Mouse (Mus musculus): ENCODE measurements around the gene Eps15. TPM values are rescaled to one million over a fixed set of nuclear protein-coding genes. Genes with fewer than 3 reads are reported as not detected.
A peak's percentile ranks its signal among the peaks of the same experiment; 100 is the strongest.

Eps15 gene
- polyA plus RNA-seq, 1 experiment from 2014 or later: 26.6 TPM

DNA sequence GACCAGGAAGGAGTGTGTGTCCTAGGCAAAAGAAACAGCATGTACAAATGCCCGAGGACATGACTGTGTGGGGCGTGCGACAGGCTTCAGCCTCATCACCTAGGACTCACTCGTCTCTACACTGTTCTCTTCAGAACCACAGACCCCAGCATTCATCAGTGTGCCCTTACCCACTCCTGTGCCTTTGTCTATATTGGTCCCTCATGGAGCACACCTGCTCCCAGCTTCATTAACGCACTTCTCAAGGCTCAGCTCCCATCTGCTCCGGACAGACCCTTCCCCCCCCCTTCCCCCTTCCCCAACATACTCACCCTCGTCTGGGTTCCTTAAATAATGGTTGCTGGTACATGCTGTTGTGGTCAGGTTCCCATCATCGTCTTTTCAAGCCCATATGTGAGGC is 125.3 kb downstream of the Eps15 start:
- ATAC-seq (replicated peaks; ENCODE audit: low FRiP score, low read depth): no peak
- Histone ChIP-seq H3K9ac (ENCODE audit: low read depth, low read length) (no peak overlapping the region), H3K4me1 (replicated peaks; ENCODE audit: insufficient read depth, low read length) (no peaks in the 10 kb centered on the region), H3K9me3 (replicated peaks; ENCODE audit: low read length) (no peaks in the 10 kb centered on the region), H3K4me3 (replicated peaks; ENCODE audit: low read depth, low read length) (no peak overlapping the region; the same call in 1 of the 2 replicates), H3K27ac (0 out of 2 replicates have a peak overlapping the region, but pooled peaks have one; percentile 11), H3K36me3 (ENCODE audit: insufficient read depth, low read length) (no peaks in the 10 kb centered on the region), H3K27me3 (ENCODE audit: insufficient read depth, low read length) (no peaks in the 10 kb centered on the region), H3K4me2 (ENCODE audit: low read length) (no peak overlapping the region)
- no peak for TF ChIP-seq CTCF (IDR thresholded peaks at IDR 0.05; ENCODE audit: low read depth)
- no peak for DNase-seq (ENCODE audit: low spot score)
- WGBS: 64% methylated on average over 8 of the region's 8 CpGs

DNA sequence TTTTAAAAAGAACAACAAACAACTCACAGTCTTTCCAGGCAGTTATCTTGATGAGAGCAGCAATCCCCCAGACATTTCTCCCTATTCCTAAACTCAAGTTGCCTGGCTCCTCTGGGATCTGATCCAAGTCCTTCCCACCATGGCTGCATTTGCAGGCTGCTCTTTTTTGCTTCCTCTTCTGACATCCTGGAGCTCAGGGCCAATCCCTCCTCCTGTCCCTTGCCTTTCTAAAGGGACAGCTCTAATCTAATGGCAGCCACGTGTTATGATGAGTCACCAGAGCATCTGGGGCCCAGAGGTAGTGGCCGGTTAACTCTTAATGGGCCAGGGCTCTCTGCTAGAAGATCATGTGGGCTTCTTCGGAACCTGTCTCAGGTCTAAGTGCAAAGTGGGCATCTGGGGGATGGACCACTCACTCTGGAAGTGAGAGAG is 126.0 kb downstream of the Eps15 start:
- H3K27ac ChIP-seq: no peak overlapping the region
- peak; percentile 81 for ATAC-seq (replicated peaks; ENCODE audit: low FRiP score, low read depth)
- no peaks in the 10 kb centered on the region for H3K4me1 ChIP-seq (replicated peaks; ENCODE audit: insufficient read depth, low read length)
- 6% methylated on average over 3 of the region's 3 CpGs for WGBS
- peak overlapping the region; percentile 63; the same call in 1 of the 2 replicates for H3K9ac ChIP-seq (ENCODE audit: low read depth, low read length)
- H3K4me3 ChIP-seq (replicated peaks; ENCODE audit: low read depth, low read length): peak overlapping the region; percentile 59
- no peaks in the 10 kb centered on the region for H3K27me3 ChIP-seq (ENCODE audit: insufficient read depth, low read length)
- H3K9me3 ChIP-seq (replicated peaks; ENCODE audit: low read length): no peaks in the 10 kb centered on the region
- peak; percentile 85 for DNase-seq (ENCODE audit: low spot score)
- TF ChIP-seq CTCF (IDR thresholded peaks at IDR 0.05; ENCODE audit: low read depth): no peak
- H3K36me3 ChIP-seq (ENCODE audit: insufficient read depth, low read length): no peaks in the 10 kb centered on the region
- peak overlapping the region; percentile 99 for H3K4me2 ChIP-seq (ENCODE audit: low read length)

DNA sequence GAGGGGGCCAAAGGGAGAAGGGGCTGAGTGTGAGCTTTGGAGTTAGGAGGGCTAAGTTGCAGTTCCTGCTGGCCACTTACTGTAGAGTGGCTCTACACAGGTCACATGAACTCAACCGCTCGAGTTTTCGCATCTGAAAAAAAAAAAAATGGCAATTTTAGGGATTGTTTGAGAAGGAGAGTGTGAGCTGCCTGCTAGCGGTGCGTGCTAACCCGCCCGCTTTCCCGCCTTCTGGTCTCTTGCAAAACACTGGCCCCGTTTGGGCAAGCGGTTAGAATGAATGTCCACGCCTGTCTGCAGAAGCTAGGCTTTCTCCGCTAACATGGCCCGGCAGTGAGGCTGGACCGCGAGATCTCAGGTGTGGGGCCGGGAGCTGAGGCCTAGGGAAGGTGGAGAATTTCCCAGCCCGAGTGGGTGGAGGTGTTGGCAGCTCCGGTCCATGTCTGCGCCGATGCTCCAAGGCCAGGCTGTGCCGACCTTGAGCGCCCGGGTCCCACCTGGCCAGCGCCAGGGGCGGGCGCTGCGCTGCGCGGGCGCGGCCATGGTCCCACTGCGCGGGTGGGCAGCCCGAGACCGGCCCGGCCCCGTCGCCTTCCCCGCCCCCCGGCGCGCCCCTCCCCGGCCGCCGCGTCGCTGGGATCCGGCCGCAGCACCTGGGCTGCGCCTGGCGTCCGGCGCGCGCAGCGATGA is 126.6 kb downstream of the Eps15 start, which contains the start of gene Ttc39a:
Gene Ttc39a (plus strand): TSS at position 138 of the 690 bp plus-strand sequence.
- DNase-seq (ENCODE audit: low spot score) (peak; percentile 30), ATAC-seq (replicated peaks; ENCODE audit: low FRiP score, low read depth) (peak; percentile 71)
- WGBS: 2% methylated on average over 56 of the region's 56 CpGs
- Histone ChIP-seq H3K27ac (0 out of 2 replicates have a peak within 1 kb of the TSS, but pooled peaks have one; percentile 11), H3K9ac (ENCODE audit: low read depth, low read length) (peak within 1 kb of the TSS; percentile 63), H3K4me2 (ENCODE audit: low read length) (peak within 1 kb of the TSS; percentile 99), H3K4me1 (replicated peaks; ENCODE audit: insufficient read depth, low read length) (no peaks in the 10 kb centered on the region), H3K4me3 (replicated peaks; ENCODE audit: low read depth, low read length) (peak within 1 kb of the TSS; percentile 59), H3K36me3 (ENCODE audit: insufficient read depth, low read length) (no peaks in the 10 kb centered on the region), H3K9me3 (replicated peaks; ENCODE audit: low read length) (no peaks in the 10 kb centered on the region), H3K27me3 (ENCODE audit: insufficient read depth, low read length) (no peaks in the 10 kb centered on the region)
- no peak for TF ChIP-seq CTCF (IDR thresholded peaks at IDR 0.05; ENCODE audit: low read depth)

DNA sequence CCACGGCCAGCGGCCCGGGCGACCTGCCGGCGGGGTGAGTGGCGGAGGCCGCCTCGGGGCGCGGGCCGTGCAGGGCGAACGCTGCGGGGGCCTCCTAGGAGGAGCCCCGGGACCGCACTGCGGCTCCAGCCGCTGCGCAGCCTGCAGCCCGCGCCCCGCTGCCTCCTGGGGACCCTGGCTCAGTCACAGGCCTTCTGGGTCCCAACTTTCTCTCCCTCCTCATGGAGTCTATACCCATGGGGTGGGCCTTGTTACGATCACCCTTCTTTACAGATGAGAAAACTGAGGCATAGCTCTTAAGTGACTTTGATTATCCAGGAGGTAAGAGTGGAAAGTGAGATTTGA is 127.1 kb downstream of the Eps15 start:
- Histone ChIP-seq H3K9me3 (replicated peaks; ENCODE audit: low read length) (no peaks in the 10 kb centered on the region), H3K27ac (no peak overlapping the region), H3K36me3 (ENCODE audit: insufficient read depth, low read length) (no peaks in the 10 kb centered on the region), H3K4me3 (replicated peaks; ENCODE audit: low read depth, low read length) (peak overlapping the region; percentile 59), H3K4me2 (ENCODE audit: low read length) (peak overlapping the region; percentile 99), H3K9ac (ENCODE audit: low read depth, low read length) (peak overlapping the region; percentile 63), H3K27me3 (ENCODE audit: insufficient read depth, low read length) (no peaks in the 10 kb centered on the region), H3K4me1 (replicated peaks; ENCODE audit: insufficient read depth, low read length) (no peaks in the 10 kb centered on the region)
- TF ChIP-seq CTCF (IDR thresholded peaks at IDR 0.05; ENCODE audit: low read depth): no peak
- 4% methylated on average over 24 of the region's 24 CpGs for WGBS
- DNase-seq (ENCODE audit: low spot score) (no peak), ATAC-seq (replicated peaks; ENCODE audit: low FRiP score, low read depth) (no peak; the same call in 1 of the 2 replicates)

DNA sequence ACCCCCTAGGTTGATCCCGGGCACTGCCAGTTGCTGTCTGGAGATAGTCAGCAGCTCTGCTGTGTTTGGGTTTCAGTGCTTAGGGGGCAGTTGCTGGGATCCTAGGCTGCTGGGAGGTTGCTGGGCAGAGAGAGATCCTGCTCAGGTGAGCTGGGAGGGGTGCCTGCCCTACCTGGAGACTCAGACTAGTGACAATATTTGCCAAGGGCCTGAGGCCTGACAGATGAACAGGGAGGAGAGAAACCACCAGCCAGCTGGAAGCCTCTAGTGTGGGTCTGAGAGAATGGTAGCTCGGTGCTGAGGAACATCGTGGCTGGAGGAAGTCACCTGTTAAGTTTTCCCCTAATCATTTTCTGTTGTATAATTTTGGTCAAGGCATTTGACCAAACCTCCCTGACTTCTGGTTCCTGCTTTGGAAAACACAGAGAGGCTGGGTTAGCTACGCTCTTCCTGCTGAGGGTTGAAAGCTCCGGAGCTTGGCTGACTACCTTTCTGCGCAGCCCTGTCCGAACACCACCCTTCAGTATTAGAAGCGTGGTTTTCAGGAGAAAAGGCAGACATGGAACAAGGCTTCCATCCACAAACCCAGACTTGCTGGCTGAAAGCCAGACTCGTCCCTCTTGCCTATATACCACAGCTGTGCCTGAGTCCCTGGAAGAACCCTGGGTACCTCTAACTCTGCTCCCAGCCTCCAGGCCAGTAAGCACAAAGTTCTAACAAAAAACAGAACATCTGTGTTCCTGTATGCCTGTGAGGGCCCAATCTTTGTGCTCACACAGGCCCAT is 127.8 kb downstream of the Eps15 start:
- Histone ChIP-seq H3K9me3 (replicated peaks; ENCODE audit: low read length) (no peaks in the 10 kb centered on the region), H3K36me3 (ENCODE audit: insufficient read depth, low read length) (no peaks in the 10 kb centered on the region), H3K9ac (ENCODE audit: low read depth, low read length) (no peak overlapping the region), H3K4me1 (replicated peaks; ENCODE audit: insufficient read depth, low read length) (no peaks in the 10 kb centered on the region), H3K4me2 (ENCODE audit: low read length) (peak overlapping the region; percentile 99; the same call in 1 of the 2 replicates), H3K27me3 (ENCODE audit: insufficient read depth, low read length) (no peaks in the 10 kb centered on the region), H3K4me3 (replicated peaks; ENCODE audit: low read depth, low read length) (no peak overlapping the region), H3K27ac (no peak overlapping the region)
- 82% methylated on average over 9 of the region's 9 CpGs for WGBS
- no peak for TF ChIP-seq CTCF (IDR thresholded peaks at IDR 0.05; ENCODE audit: low read depth)
- ATAC-seq (replicated peaks; ENCODE audit: low FRiP score, low read depth): no peak
- no peak for DNase-seq (ENCODE audit: low spot score)

DNA sequence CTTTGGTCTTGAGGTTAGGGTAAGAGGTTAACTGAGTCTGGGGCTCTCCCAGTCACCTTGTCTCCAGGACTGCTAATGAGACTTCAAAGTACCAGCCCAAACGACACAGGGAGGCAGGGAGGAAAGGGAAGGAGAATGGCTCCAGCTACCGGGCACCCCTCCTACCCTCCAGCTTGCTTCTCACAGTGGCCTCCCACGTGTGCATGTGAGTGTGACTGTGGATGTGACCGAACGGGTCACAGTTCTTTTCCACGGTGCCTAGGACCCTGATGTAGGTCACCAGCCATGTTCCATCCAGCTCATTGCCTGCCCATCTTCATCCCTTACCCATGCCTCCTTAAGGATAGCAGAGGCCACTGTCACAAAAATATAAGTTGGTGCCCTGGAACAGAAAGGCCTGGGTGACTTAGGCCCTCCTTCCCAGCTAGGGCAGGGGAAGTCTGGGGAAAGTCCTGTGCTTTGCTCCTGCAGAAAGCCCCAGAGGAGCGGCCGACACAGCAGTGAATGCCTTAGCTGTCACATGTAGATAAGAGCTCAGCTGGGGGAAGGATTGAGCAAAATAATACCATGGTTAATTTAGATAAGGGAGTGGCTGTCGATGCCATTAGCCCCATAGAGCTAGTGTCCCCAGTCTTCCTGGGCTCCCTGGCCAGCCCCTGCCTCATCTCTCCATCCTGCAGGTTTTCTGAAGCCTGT is 130.8 kb downstream of the Eps15 start:
- no peak for ATAC-seq (replicated peaks; ENCODE audit: low FRiP score, low read depth)

More for the DNA sequence above, 130.8 kb downstream of the Eps15 start:
- H3K4me2 ChIP-seq (ENCODE audit: low read length): no peak overlapping the region
- no peak overlapping the region for H3K9ac ChIP-seq (ENCODE audit: low read depth, low read length)
- no peak for DNase-seq (ENCODE audit: low spot score)
- H3K27ac ChIP-seq: no peak overlapping the region
- no peaks in the 10 kb centered on the region for H3K36me3 ChIP-seq (ENCODE audit: insufficient read depth, low read length)
- no peak for TF ChIP-seq CTCF (IDR thresholded peaks at IDR 0.05; ENCODE audit: low read depth)
- H3K4me3 ChIP-seq (replicated peaks; ENCODE audit: low read depth, low read length): no peak overlapping the region
- 62% methylated on average over 9 of the region's 9 CpGs for WGBS
- no peaks in the 10 kb centered on the region for H3K9me3 ChIP-seq (replicated peaks; ENCODE audit: low read length)
- no peaks in the 10 kb centered on the region for H3K27me3 ChIP-seq (ENCODE audit: insufficient read depth, low read length)
- no peaks in the 10 kb centered on the region for H3K4me1 ChIP-seq (replicated peaks; ENCODE audit: insufficient read depth, low read length)
